Mouse (Mus musculus) stomach, postnatal 0 days (tissue): ENCODE data around the gene Amd1.

Experiments
- CTCF ChIP-seq: IDR thresholded peaks from 2 replicates; pipeline ENCODE4 v1.5.1; 2016; ENCODE audit warnings: antibody characterized with exemption, low read depth, mild to moderate bottlenecking, moderate library complexity
- EP300 ChIP-seq: optimal IDR thresholded peaks from 2 replicates; pipeline ENCODE3; 2016; ENCODE audit warnings: antibody characterized with exemption

DNA sequence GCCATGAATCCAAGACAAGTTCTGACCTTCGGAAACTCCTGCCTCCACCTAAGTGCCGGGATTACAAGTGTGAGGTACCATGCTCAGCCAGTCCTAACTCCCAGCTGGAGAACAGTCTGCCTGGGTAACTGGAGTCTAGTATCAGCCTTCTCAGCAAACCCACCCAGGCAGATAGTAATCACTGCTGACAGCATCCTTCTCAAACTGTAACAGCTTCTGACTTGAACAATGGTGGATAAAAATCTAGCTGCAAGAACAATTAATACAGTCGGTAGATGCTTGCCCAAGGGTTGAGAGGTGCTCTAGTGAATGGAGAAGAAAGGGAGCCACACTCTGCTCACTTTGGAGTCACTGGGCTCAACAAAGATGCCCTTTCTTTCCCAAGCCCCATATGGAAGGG is 30.8 kb downstream of the Amd1 start:
- TF ChIP-seq CTCF (no peak), EP300 (no peak)
